Mouse (Mus musculus) megakaryocyte, embryonic 14.5 days (primary cell): ENCODE measurements around the gene March6.

Experiments used
- FLI1 ChIP-seq: IDR thresholded peaks from 2 replicates; pipeline ENCODE4 v1.6.1; 2012; ENCODE audit warnings: low read length, inconsistent platforms, mixed read lengths
- GATA1 ChIP-seq: IDR thresholded peaks from 3 replicates; pipeline ENCODE4 v1.6.1; 2012; ENCODE audit warnings: mixed read lengths, low read length, inconsistent platforms, borderline replicate concordance

DNA sequence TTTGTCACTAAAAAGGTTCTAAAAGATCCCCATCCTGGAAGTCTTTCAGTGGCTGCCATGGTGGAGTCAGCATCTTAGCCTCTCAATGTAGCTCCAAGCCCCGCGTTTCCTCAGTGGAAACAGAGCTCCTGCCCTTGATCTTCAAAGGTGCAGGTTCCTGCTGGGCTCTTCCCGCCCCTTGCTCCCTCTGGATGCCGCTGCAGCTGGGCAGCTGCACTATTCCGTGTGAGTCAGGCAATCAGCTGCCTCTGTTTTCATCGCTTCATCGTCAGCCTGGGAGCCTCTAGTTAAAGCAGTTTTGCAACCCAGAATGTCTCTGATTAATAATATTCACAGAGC lies 112.2 kb downstream of the March6 start:
- TF ChIP-seq GATA1 (no peak), FLI1 (no peak)
